Mouse (Mus musculus) c-Kit-positive CD71-positive TER-119-positive erythroid progenitor cells, embryonic 14.5 days (primary cell): ENCODE results near the gene Asb9.
A peak's percentile ranks its signal among the peaks of the same experiment; 100 is the strongest.

Experiments
- DNase-seq: peaks from one replicate; pipeline ENCODE4 v3.0.0-alpha.2; 2013; ENCODE audit warnings: low spot score

Asb9 gene

DNA sequence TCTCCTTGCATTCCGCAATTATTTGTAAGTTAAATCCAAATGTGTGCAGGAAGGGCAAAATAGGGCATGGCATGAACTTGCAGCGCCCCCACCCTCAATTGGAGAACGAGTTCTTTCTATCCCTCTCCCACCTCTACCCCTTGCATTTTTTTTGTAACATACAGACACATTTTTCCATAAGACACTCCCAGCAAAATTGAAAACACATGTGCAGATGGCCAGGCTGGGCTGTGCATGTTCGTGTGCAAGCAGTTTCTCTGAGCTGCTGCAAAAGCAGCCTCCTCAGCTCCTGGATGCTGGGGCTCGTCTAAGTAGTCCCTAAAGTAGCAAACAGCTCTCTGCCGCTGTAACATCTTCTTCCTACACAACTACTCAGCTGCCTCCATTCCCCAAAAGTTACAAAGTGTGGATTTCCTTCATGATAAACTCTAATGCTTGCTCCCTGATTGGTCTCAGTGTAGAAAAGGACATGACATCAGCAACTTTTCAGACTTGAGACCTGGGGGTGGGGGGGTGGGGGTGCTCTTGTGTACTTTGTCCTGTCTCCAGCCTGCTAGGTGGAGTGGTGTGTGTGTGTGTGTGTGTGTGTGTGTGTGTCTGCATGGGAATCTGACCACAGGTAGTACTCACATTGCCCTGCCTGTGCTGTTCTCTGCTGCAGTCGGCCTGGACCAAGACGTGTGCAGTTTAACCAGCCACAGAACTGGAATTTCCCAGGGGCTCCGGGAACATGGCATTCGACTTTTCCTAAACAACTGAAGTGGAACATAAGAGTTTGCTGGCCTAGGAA is at the start of gene Asb9:
Gene Asb9 (plus strand): TSS at position 619 of the 790 bp plus-strand sequence.
- DNase-seq = no peak

DNA sequence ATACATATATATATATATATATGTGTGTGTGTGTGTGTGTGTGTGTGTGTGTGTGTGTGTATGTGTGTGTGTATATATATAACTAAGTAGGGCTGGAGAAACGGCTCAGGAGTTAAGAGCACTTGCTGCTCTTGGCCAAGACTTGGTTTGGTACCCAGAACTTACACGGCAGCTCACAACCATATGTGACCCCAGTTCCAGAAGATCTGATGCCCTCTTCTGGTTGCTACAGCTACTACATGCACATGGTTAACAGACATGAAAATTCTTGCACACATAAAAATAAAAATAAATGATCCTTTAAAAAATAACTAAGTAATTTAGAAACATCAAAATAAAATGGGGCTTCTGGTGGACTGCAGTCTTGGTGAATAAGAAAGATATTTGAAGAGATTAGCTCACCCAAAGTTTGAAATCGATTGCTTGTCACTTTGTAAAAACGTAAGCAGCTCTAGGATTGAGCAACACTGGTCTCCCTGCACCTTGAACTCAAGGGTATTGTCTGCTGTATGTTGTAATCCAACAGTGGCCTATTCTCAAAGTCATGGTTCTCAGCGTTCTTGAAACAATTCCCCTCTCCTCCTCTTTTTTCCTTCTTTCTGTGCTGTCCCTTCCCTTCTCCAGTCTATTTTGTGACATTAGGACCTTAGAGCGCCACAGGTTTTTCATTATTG is 46.8 kb upstream of the Asb9 start:
- no peak for DNase-seq

DNA sequence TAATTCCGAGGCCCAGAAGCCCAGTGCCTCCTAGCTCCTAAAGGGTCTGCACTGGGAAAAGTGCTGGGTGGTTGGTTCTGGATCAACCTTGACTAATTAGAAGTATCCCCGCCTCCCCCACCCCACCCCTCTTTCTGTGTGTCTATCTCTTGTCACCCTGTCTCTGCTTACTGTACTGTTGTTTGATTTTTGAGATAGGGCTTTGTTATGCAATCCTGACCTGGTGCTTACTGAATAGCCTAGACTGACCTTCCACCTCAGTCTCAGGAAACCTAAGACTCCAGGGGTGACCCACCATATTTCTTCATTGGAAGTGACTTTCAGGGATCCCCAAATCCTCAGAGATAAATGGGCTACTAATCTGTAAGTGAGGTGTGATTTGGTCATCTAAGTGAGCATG is 3.9 kb upstream of the Asb9 start:
- no peak for DNase-seq

DNA sequence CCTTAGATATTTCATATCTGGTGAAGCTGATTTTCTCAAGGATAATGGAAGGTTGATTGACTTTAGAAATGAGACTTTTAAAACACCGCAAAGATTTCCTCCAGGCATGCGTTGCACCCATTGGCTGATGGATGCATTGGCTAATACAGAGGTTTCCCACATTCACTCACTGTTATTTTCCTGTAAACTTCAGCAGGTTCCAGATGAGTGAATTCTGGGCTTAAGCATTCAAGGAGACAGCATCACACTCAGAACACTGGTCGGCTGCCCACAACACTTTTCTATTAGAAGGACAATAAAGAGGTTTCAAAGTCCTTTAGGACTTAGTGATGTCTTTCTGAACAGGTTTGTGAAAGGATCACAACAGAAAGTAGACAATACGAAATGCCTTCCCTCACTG is 941 bp downstream of the Asb9 start:
- DNase-seq = no peak

DNA sequence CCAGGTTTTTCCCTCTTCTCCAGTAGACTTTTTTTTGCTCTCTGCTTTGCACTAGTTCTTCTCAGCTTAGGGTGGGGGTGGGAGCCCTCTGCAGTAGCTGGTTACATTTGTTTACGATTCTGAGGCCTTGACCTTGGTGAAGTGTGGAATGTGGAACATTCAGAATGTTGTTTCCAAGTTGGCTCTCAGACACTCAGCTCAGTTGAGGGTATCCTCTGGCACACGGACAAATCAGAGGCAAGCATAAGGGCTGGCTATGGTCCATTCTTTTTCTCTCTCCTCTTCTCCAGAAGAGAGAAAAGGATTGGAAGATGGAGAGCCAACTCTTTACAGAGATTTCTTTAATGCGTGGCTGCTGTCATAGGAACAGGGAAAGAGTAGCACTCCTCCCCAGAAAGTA is 2.6 kb downstream of the Asb9 start:
- no peak for DNase-seq

DNA sequence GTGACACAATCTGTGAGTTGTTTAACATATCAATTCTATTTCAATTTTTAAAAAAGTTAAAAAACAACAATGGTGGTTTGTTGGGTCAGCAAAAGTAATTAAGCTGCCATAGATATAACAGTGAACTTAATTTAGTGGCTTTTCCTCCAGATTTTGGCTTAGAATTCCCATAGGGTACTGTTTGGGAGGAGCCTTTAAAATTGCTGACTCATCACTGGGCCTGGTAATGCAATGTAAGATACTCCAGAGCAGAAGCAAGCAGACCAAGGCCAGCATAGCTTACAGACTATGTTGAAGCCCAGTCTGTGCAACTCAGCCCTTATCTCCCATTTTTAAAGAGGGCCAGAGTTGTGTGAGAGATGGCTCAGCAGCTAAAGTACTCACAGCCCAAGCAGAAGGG is 16.0 kb downstream of the Asb9 start:
- no peak for DNase-seq

DNA sequence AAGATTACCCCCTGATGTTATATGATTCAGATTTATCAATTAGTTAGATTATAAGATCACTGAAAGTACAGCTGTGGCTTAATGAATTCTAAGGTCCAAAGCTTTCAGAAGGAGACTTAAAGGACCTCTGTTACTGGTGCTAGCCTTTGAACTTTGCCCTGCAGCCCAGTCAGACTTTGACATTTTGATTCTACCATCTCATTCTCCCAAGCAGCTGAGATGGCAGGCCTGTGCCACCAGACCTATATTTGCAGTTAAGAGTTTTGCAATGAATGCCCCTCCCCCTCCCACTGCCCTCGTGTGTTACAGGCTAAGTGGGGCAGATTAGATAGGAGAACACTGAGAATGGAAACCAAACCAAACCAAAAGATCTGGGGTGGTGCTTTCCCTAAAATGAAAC is 20.4 kb downstream of the Asb9 start:
- no peak for DNase-seq

DNA sequence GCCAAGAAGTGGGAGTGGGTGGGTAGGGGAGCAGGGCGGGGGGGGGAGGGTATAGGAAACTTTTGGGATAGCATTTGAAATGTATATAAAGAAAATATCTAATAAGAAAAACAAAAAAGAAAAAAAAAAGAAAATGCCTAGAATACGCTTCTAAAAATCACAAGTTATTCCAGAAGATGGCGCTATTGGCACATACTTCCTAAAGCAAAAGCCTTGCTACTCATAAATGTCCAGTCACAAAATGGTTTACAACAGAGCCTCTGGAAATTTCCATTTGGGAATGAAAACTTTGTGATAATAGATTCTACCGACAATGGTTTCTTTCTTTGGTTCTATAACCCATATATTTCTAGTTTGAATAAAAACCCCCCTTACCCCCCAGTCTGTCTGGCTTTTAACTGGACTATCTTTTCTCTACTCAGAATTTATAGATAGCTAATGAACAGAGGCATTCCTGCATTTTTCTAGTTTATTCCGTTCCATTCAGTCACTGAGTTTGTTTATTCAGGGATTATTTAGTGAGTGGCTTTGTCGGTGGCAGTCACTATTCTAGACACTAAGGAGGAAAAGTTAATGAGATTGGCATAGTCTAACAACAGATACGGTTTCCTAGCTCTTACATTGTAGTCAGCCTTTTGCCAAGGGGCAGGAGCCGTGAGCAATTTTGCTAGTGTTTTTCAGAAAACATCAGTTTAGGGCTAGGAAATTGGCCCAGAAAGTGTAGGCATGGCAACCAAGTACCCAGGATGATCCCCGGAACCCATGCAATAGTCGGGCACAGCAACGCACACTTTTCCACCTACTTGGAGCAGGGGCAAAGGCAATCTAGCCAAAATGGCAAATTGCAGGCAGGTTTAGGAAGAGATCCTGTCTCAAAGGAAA is 35.5 kb downstream of the Asb9 start:
- DNase-seq = peak; percentile 1

DNA sequence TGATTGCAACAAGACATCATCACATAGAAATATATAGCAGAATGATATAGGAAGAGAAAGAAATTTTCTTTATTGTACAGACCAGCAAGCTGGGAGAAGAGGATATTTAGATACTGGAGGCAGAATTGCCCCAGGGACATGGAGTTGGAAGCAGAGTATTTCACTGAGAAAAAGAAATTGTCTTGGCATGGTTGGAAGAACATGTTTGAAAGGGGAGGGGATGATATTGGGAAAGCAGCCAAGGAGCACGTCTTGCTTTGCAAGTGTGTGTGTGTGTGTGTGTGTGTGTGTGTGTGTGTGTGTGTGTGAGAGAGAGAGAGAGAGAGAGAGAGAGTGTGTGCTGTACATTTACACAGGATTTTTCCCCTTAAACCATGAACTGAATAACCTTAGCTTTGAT is 64.1 kb downstream of the Asb9 start:
- no peak for DNase-seq

DNA sequence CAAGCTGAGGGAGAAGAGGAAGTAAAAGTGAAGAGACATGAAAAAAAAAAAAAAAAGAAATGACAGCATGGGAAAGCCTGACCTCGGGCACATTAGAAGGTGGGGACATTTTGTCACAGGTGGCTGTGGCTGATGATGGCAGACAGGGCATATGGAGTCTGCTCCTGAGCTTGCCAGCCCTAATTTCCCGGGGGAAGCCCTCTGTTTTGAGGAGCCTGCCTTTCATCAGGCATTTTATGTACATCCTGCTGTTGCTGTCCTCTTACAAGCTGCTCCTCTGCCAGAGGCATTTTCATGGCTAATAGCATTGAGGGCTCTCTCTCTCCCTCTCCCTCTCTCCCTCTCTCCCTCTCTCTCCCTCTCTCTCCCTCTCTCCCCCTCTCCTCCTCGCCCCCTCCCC is 70.8 kb downstream of the Asb9 start:
- DNase-seq = no peak
